ENCODE assay signal across 10 mouse cellular contexts in genomic region chr11:118738323-118738722, GRCm38 (mm10).
DNase-seq lines count a peak whose midpoint lies in the region; ATAC-seq lines count a peak whose summit lies in the region.
"Had no signal": no experiment of that assay in that cellular context is flagged by ENCODE, and none has a peak within 500 bp of the region (broad histone marks: within the 10 kb centered on the region; RNA-seq: fewer than 3 reads in every experiment).

No protein-coding gene starts in this region.

- no peak overlapping the region for H3K9ac ChIP-seq in hindbrain, embryonic 16.5 days (ENCODE audit: low read depth, low read length)
- peak overlapping the region; percentile 6; the same call in 1 of the 2 replicates for H3K9ac ChIP-seq in neural tube, embryonic 13.5 days
- H3K9ac ChIP-seq: heart, embryonic 13.5 days had no signal

- WGBS in hindbrain, embryonic 16.5 days, result 38% methylated on average over 7 of the region's 7 CpGs
- WGBS in hindbrain, embryonic 10.5 days, result 36% methylated on average over 7 of the region's 7 CpGs
- 33% methylated on average over 7 of the region's 7 CpGs for WGBS in neural tube, embryonic 13.5 days

- no peaks in the 10 kb centered on the region for H3K36me3 ChIP-seq in hindbrain, embryonic 16.5 days (ENCODE audit: control insufficient read depth, insufficient read depth, low read length)
- H3K36me3 ChIP-seq in hindbrain, embryonic 10.5 days, result no peaks in the 10 kb centered on the region
- no peaks in the 10 kb centered on the region for H3K36me3 ChIP-seq in neural tube, embryonic 13.5 days
- H3K36me3 ChIP-seq in splenic B cell, adult 2 months (ENCODE audit: control insufficient read depth, insufficient read depth, low read length, poor library complexity, severe bottlenecking), result no peaks in the 10 kb centered on the region
- H3K36me3 ChIP-seq: heart, embryonic 13.5 days had no signal

- H3K4me2 ChIP-seq in hindbrain, embryonic 16.5 days (ENCODE audit: low read length), result no peak overlapping the region
- no peak overlapping the region for H3K4me2 ChIP-seq in neural tube, embryonic 13.5 days

- no peaks in the 10 kb centered on the region for H3K9me3 ChIP-seq in hindbrain, embryonic 16.5 days (ENCODE audit: control insufficient read depth, low read length)
- H3K9me3 ChIP-seq in hindbrain, embryonic 10.5 days, result no peaks in the 10 kb centered on the region
- H3K9me3 ChIP-seq in neural tube, embryonic 13.5 days, result no peaks in the 10 kb centered on the region
- H3K9me3 ChIP-seq: heart, embryonic 13.5 days had no signal

- H3K27me3 ChIP-seq in hindbrain, embryonic 16.5 days (replicated peaks; ENCODE audit: control insufficient read depth, insufficient read depth, low read length), result no peaks in the 10 kb centered on the region; the same call in 1 of the 2 replicates
- peaks cover 12% of the 10 kb centered on the region for H3K27me3 ChIP-seq in hindbrain, embryonic 10.5 days (ENCODE audit: insufficient read depth, poor library complexity, severe bottlenecking)
- no peaks in the 10 kb centered on the region for H3K27me3 ChIP-seq in neural tube, embryonic 13.5 days
- no peaks in the 10 kb centered on the region for H3K27me3 ChIP-seq in splenic B cell, adult 2 months (ENCODE audit: control insufficient read depth, insufficient read depth, low read length, poor library complexity, severe bottlenecking)

- 0 out of 2 replicates have a peak overlapping the region, but pooled peaks have one; percentile 18 for H3K27ac ChIP-seq in hindbrain, embryonic 16.5 days (ENCODE audit: low read depth, low read length)
- H3K27ac ChIP-seq in hindbrain, embryonic 10.5 days, result no peak overlapping the region
- H3K27ac ChIP-seq in neural tube, embryonic 13.5 days (replicated peaks), result no peak overlapping the region; the same call in none of the 2 replicates
- H3K27ac ChIP-seq: heart, embryonic 13.5 days had no signal

- H3K4me3 ChIP-seq in hindbrain, embryonic 16.5 days (ENCODE audit: low read length), result no peak overlapping the region
- H3K4me3 ChIP-seq in hindbrain, embryonic 10.5 days, result no peak overlapping the region
- no peak overlapping the region for H3K4me3 ChIP-seq in neural tube, embryonic 13.5 days
- H3K4me3 ChIP-seq: heart, embryonic 13.5 days; myocyte had no signal

- peaks cover 17% of the 10 kb centered on the region for H3K4me1 ChIP-seq in hindbrain, embryonic 16.5 days (ENCODE audit: control insufficient read depth, insufficient read depth, low read depth, low read length)
- H3K4me1 ChIP-seq in hindbrain, embryonic 10.5 days (replicated peaks), result peaks cover 47% of the 10 kb centered on the region
- peaks cover 59% of the 10 kb centered on the region for H3K4me1 ChIP-seq in neural tube, embryonic 13.5 days (replicated peaks)

- no peak for DNase-seq in hindbrain, embryonic 10.5 days (ENCODE audit: low spot score)
- no peak for DNase-seq in neural tube, embryonic 10.5 days (ENCODE audit: extremely low spot score, low spot score)
- peak; percentile 11 for DNase-seq in T-cell, adult 2 months (ENCODE audit: low spot score)
- peak; percentile 19 for DNase-seq in splenic B cell, adult 2 months (ENCODE audit: low read depth, low spot score)
- no peak for DNase-seq in gastrocnemius, postnatal 10 days

- ATAC-seq in hindbrain, embryonic 16.5 days, result no peak
- ATAC-seq in neural tube, embryonic 13.5 days (ENCODE audit: low read depth), result no peak
- ATAC-seq: Patski had no signal

Comparison
In these comparisons a context has a peak if more than half of its experiments do, and no peak if none do; other contexts are left out.
1. DNase-seq: peak in T-cell, adult 2 months (single experiment) and splenic B cell, adult 2 months (single experiment); none in hindbrain, embryonic 10.5 days (single experiment), neural tube, embryonic 10.5 days (single experiment) and gastrocnemius, postnatal 10 days (single experiment).